Comparison of ENCODE assay signal across 21 mouse cellular contexts in genomic region chr13:69260485-69260884, GRCm38 (mm10).
DNase-seq lines count a peak whose midpoint lies in the region; ATAC-seq and TF ChIP-seq lines count a peak whose summit lies in the region.
"Had no signal": no experiment of that assay in that cellular context is flagged by ENCODE, and none has a peak within 500 bp of the region (broad histone marks: within the 10 kb centered on the region; RNA-seq: fewer than 3 reads in every experiment).

No protein-coding gene starts in this region.

- H3K4me1 ChIP-seq in midbrain, embryonic 11.5 days (ENCODE audit: control insufficient read depth, insufficient read depth, low read length) = no peaks in the 10 kb centered on the region
- H3K4me1 ChIP-seq in midbrain, embryonic 16.5 days (ENCODE audit: control insufficient read depth, insufficient read depth, low read length) = no peaks in the 10 kb centered on the region
- peaks cover 5% of the 10 kb centered on the region; the same call in 1 of the 2 replicates for H3K4me1 ChIP-seq in forebrain, embryonic 15.5 days
- H3K4me1 ChIP-seq in hindbrain, postnatal 0 days (ENCODE audit: insufficient read depth, low read length) = no peaks in the 10 kb centered on the region
- peaks cover 18% of the 10 kb centered on the region for H3K4me1 ChIP-seq in neural tube, embryonic 13.5 days (replicated peaks)
- H3K4me1 ChIP-seq: heart, embryonic 13.5 days had no signal

- TF ChIP-seq CTCF in hindbrain, postnatal 0 days (IDR thresholded peaks at IDR 0.05; ENCODE audit: low read depth) = no peak

- H3K27me3 ChIP-seq in midbrain, embryonic 11.5 days (ENCODE audit: control insufficient read depth, insufficient read depth, low read length) = no peaks in the 10 kb centered on the region
- H3K27me3 ChIP-seq in midbrain, embryonic 16.5 days (ENCODE audit: control insufficient read depth, insufficient read depth, low read depth, low read length) = no peaks in the 10 kb centered on the region
- no peaks in the 10 kb centered on the region for H3K27me3 ChIP-seq in forebrain, embryonic 15.5 days
- H3K27me3 ChIP-seq in hindbrain, postnatal 0 days (ENCODE audit: insufficient read depth, low read length) = no peaks in the 10 kb centered on the region
- H3K27me3 ChIP-seq in neural tube, embryonic 13.5 days = no peaks in the 10 kb centered on the region
- H3K27me3 ChIP-seq: heart, embryonic 13.5 days had no signal

- H3K4me2 ChIP-seq in midbrain, embryonic 11.5 days = no peak overlapping the region
- no peak overlapping the region for H3K4me2 ChIP-seq in midbrain, embryonic 16.5 days (ENCODE audit: low read length)
- no peak overlapping the region for H3K4me2 ChIP-seq in forebrain, embryonic 15.5 days (replicated peaks)
- H3K4me2 ChIP-seq in hindbrain, postnatal 0 days (ENCODE audit: low read depth, low read length) = no peak overlapping the region
- H3K4me2 ChIP-seq in neural tube, embryonic 13.5 days = no peak overlapping the region
- H3K4me2 ChIP-seq: heart, embryonic 13.5 days had no signal

- 57% methylated on average over 5 of the region's 5 CpGs for WGBS in midbrain, embryonic 11.5 days
- 42% methylated on average over 5 of the region's 5 CpGs for WGBS in midbrain, embryonic 16.5 days
- WGBS in forebrain, embryonic 15.5 days = 24% methylated on average over 5 of the region's 5 CpGs
- 32% methylated on average over 5 of the region's 5 CpGs for WGBS in hindbrain, postnatal 0 days
- WGBS in neural tube, embryonic 13.5 days = 39% methylated on average over 5 of the region's 5 CpGs

- no peaks in the 10 kb centered on the region for H3K9me3 ChIP-seq in midbrain, embryonic 11.5 days (ENCODE audit: control insufficient read depth, low read length)
- 0 out of 2 replicates have a peak, but pooled peaks cover 4% of the 10 kb centered on the region for H3K9me3 ChIP-seq in midbrain, embryonic 16.5 days (replicated peaks; ENCODE audit: control insufficient read depth, low read length, poor library complexity, severe bottlenecking)
- no peaks in the 10 kb centered on the region for H3K9me3 ChIP-seq in forebrain, embryonic 15.5 days
- 0 out of 2 replicates have a peak, but pooled peaks cover 2% of the 10 kb centered on the region for H3K9me3 ChIP-seq in hindbrain, postnatal 0 days (ENCODE audit: low read length)
- H3K9me3 ChIP-seq in neural tube, embryonic 13.5 days = peaks cover 14% of the 10 kb centered on the region; the same call in 1 of the 2 replicates

- no peak overlapping the region for H3K27ac ChIP-seq in midbrain, embryonic 11.5 days (ENCODE audit: low read depth, low read length)
- no peak overlapping the region for H3K27ac ChIP-seq in midbrain, embryonic 16.5 days (ENCODE audit: low read length)
- no peak overlapping the region for H3K27ac ChIP-seq in forebrain, embryonic 15.5 days (replicated peaks)
- no peak overlapping the region for H3K27ac ChIP-seq in hindbrain, postnatal 0 days
- peak overlapping the region; percentile 62; the same call in 1 of the 2 replicates for H3K27ac ChIP-seq in neural tube, embryonic 13.5 days (replicated peaks)
- H3K27ac ChIP-seq: heart, embryonic 13.5 days; kidney, postnatal 0 days; layer of hippocampus, adult 2 months had no signal

- H3K9ac ChIP-seq in midbrain, embryonic 11.5 days (ENCODE audit: low read length) = no peak overlapping the region
- H3K9ac ChIP-seq in midbrain, embryonic 16.5 days (ENCODE audit: low read depth, low read length) = no peak overlapping the region
- no peak overlapping the region for H3K9ac ChIP-seq in forebrain, embryonic 15.5 days (replicated peaks)
- H3K9ac ChIP-seq in hindbrain, postnatal 0 days (replicated peaks; ENCODE audit: low read length) = no peak overlapping the region
- no peak overlapping the region for H3K9ac ChIP-seq in neural tube, embryonic 13.5 days
- H3K9ac ChIP-seq: heart, embryonic 13.5 days; liver, postnatal 0 days had no signal

- DNase-seq in midbrain, embryonic 11.5 days (ENCODE audit: low spot score, missing footprints) = no peak
- DNase-seq in hindbrain, postnatal 0 days (ENCODE audit: low spot score) = no peak
- no peak for DNase-seq in right cerebral cortex, postnatal 14 days
- no peak for DNase-seq in liver
- no peak for DNase-seq in retina, postnatal 1 day
- DNase-seq: adrenal gland, postnatal 36 days; B cell, adult 2 months; cerebellum, adult 2 months; cerebellum, postnatal 36 days; gastrocnemius, postnatal 10 days; left cerebral cortex, postnatal 4 days; liver, postnatal 0 days; lung, postnatal 10 days; thymus, postnatal 25 days had no signal

- ATAC-seq in midbrain, embryonic 11.5 days (ENCODE audit: low FRiP score) = peak; percentile 62; the same call in 1 of the 2 replicates
- ATAC-seq in midbrain, embryonic 16.5 days = no peak
- ATAC-seq in forebrain, embryonic 15.5 days (replicated peaks) = peak; percentile 74
- ATAC-seq in hindbrain, postnatal 0 days = 0 out of 2 replicates have a peak, but pooled peaks have one; percentile 35
- ATAC-seq in neural tube, embryonic 13.5 days (ENCODE audit: low read depth) = peak; percentile 52
- ATAC-seq: inflammation-experienced regulatory T-cells, adult 6 months; liver, postnatal 0 days had no signal

- H3K4me3 ChIP-seq in midbrain, embryonic 11.5 days (ENCODE audit: low read depth, low read length) = no peak overlapping the region
- no peak overlapping the region for H3K4me3 ChIP-seq in midbrain, embryonic 16.5 days (ENCODE audit: low read depth, low read length)
- no peak overlapping the region for H3K4me3 ChIP-seq in forebrain, embryonic 15.5 days
- H3K4me3 ChIP-seq in hindbrain, postnatal 0 days (ENCODE audit: low read length) = no peak overlapping the region
- no peak overlapping the region for H3K4me3 ChIP-seq in neural tube, embryonic 13.5 days
- H3K4me3 ChIP-seq: heart, embryonic 13.5 days; layer of hippocampus, adult 2 months had no signal

- no peaks in the 10 kb centered on the region for H3K36me3 ChIP-seq in midbrain, embryonic 11.5 days (ENCODE audit: control insufficient read depth, insufficient read depth, low read length)
- H3K36me3 ChIP-seq in midbrain, embryonic 16.5 days (ENCODE audit: control insufficient read depth, insufficient read depth, low read length) = no peaks in the 10 kb centered on the region
- no peaks in the 10 kb centered on the region for H3K36me3 ChIP-seq in forebrain, embryonic 15.5 days
- H3K36me3 ChIP-seq in hindbrain, postnatal 0 days (ENCODE audit: insufficient read depth, low read length) = no peaks in the 10 kb centered on the region
- H3K36me3 ChIP-seq in neural tube, embryonic 13.5 days = no peaks in the 10 kb centered on the region
- H3K36me3 ChIP-seq: heart, embryonic 13.5 days had no signal
